Mouse (Mus musculus) forebrain, embryonic 15.5 days (tissue): ENCODE data around the gene Tnrc6a. TPM values are rescaled to one million over a fixed set of nuclear protein-coding genes. Genes with fewer than 3 reads are reported as not detected.
"Not testable (repeated sequence)": the region's sequence is repeated elsewhere in the genome, so short reads cannot be mapped to it uniquely, and the experiment has no call there.

ENCODE experiments used
- ATAC-seq: fragments of 200-750 bp; cut with Nextera tagmentation; replicated peaks from 2 replicates; pipeline ENCODE4 v1.8.0; 2017; ENCODE audit warnings: mild to moderate bottlenecking, moderate TSS enrichment, moderate library complexity
- H3K27ac ChIP-seq: fragments of 300-500 bp; sonication (generic); replicated peaks from 2 replicates; pipeline ENCODE4 v1.5.1; 2015; ENCODE audit warnings: mild to moderate bottlenecking, inconsistent platforms
- H3K27me3 ChIP-seq: fragments of 300-500 bp; sonication (generic); 2 replicates; pipeline ENCODE4 v1.6.1; 2015; ENCODE audit warnings: inconsistent platforms
- H3K36me3 ChIP-seq: fragments of 300-500 bp; sonication (generic); 2 replicates; pipeline ENCODE4 v1.6.1; 2015; ENCODE audit warnings: mild to moderate bottlenecking, inconsistent platforms
- H3K4me1 ChIP-seq: fragments of 300-500 bp; sonication (generic); 2 replicates; pipeline ENCODE4 v1.6.1; 2015; ENCODE audit warnings: inconsistent platforms
- H3K4me2 ChIP-seq: fragments of 300-500 bp; sonication (generic); replicated peaks from 2 replicates; pipeline ENCODE4 v1.6.1; 2015; ENCODE audit warnings: mild to moderate bottlenecking, inconsistent platforms
- H3K4me3 ChIP-seq: fragments of 300-500 bp; sonication (generic); 2 replicates; pipeline ENCODE4 v1.5.1; 2015; ENCODE audit warnings: mild to moderate bottlenecking, inconsistent platforms
- H3K9ac ChIP-seq: fragments of 300-500 bp; sonication (generic); replicated peaks from 2 replicates; pipeline ENCODE4 v1.6.1; 2015; ENCODE audit warnings: mild to moderate bottlenecking, inconsistent platforms
- H3K9me3 ChIP-seq: fragments of 300-500 bp; sonication (generic); 2 replicates; pipeline ENCODE4 v1.6.1; 2016; ENCODE audit warnings: inconsistent platforms
- WGBS: fragments of 180-500 bp; shearing (Covaris S2); methylation state at CpG from one replicate; pipeline ENCODE4 v1.1.7; 2015; ENCODE audit warnings: mixed read lengths; 5-methylcytosine and 5-hydroxymethylcytosine counted together
- polyA plus RNA-seq: library from polyadenylated mRNA; unstranded; fragments of >200 nt; fragmentation: Nextera tagmentation; extraction: Ambion mirVana; gene quantifications from 2 replicates; pipeline ENCODE4 v1.2.1, GENCODE M21; 2015

Gene Tnrc6a
- 52.7 and 54.7 TPM in 2 replicates for polyA plus RNA-seq

DNA sequence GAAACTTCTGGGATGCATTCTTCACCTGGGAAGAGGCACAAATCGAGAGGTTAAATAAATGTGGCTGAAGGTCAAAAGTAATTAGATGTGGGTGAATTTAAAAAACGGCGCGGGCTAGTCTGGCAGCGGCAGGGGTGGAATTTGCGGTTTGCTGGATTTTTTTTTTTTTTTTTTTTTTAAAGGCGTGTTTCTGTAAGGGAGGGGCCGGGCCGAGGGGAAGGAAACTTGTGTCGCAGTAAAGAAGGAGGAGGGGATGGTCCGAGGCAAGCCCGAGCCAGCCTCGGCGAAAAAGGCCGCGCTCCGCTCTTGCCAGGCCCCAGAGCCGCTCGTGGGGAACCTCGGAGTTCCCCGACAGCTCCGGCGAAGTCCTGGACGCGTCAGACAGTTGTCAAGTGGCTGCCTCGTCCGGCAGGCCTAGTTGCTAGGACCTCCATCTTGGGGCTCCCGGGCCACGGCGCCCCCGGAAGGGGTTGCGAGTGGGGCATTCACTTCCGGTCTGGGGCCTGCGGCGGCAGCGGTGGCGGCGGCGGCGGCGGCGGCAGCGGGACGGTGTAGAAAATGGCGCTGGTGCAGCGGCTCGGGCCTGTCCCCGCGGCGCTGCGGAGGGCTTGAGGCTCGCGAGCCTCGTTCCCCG, at the start of gene Tnrc6a:
Gene Tnrc6a (plus strand): TSS at position 221 of the 634 bp plus-strand sequence.
- Histone ChIP-seq H3K4me3 (peak within 1 kb of the TSS; percentile 100), H3K27me3 (no peaks in the 10 kb centered on the region)
- under 1% methylated on average over 52 of the region's 55 CpGs for WGBS

GRCm38 (mm10) chr7:123082236-123082635, 41.4 kb upstream of the Tnrc6a start:
- H3K27me3 ChIP-seq: 0 out of 2 replicates have a peak, but pooled peaks cover 8% of the 10 kb centered on the region
- H3K4me3 ChIP-seq: no peak overlapping the region
- peaks cover 31% of the 10 kb centered on the region for H3K4me1 ChIP-seq
- H3K9ac ChIP-seq: no peak overlapping the region
- no peaks in the 10 kb centered on the region for H3K36me3 ChIP-seq
- H3K9me3 ChIP-seq: no peaks in the 10 kb centered on the region
- 79% methylated on average over 4 of the region's 4 CpGs for WGBS
- H3K4me2 ChIP-seq: no peak overlapping the region
- no peak for ATAC-seq
- H3K27ac ChIP-seq: no peak overlapping the region

More for the DNA sequence above, at the start of gene Tnrc6a:
- H3K27ac ChIP-seq: peak within 1 kb of the TSS; percentile 97
- H3K9me3 ChIP-seq: no peaks in the 10 kb centered on the region
- no peaks in the 10 kb centered on the region for H3K36me3 ChIP-seq
- peak within 1 kb of the TSS; percentile 92 for H3K9ac ChIP-seq
- peak; percentile 96 for ATAC-seq
- peak within 1 kb of the TSS; percentile 55 for H3K4me2 ChIP-seq
- H3K4me1 ChIP-seq: peaks cover 38% of the 10 kb centered on the region

DNA sequence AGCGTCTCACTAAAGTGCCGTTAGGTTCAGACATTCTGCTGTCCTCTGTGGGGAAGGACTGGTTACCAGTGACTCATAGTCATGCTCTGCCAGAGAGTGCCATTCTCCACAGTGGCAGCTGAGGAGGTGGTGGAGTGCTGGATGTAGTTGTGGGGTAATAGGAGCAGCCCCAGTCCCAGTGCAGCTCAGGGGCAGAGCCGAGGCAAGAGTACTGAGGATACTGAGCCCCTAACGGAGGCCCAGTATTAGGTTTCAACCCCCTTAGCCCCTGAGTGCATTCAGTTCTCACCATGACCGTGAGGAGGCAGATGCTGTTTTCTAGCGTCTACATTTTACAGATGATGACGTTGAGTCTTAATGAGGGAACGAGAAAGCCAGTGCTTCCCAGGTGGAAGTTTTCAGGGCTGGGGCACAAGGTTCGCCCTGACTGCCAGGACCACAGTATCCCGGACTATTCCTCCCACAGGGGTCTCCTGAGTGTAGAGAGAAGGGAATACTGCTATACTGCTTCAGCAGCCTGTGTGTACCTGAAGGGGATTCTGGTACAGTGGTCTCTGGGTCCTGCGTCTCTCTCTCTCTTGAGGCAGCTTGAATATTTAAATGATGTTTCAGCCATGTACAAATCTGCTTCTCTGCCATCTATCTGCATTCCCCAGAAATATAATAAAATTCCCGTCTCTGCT, 40.1 kb upstream of the Tnrc6a start:
- Histone ChIP-seq H3K27me3 (no peaks in the 10 kb centered on the region), H3K4me3 (no peak overlapping the region), H3K9ac (no peak overlapping the region; the same call in 1 of the 2 replicates), H3K9me3 (no peaks in the 10 kb centered on the region), H3K4me1 (peaks cover 31% of the 10 kb centered on the region), H3K4me2 (peak overlapping the region; percentile 54), H3K27ac (peak overlapping the region; percentile 92), H3K36me3 (no peaks in the 10 kb centered on the region)
- ATAC-seq: peak; percentile 42
- WGBS: 20% methylated on average over 12 of the region's 12 CpGs

- 3% methylated on average over 7 of the region's 7 CpGs for WGBS
- ATAC-seq: peak; percentile 96
- Histone ChIP-seq H3K4me1 (peaks cover 31% of the 10 kb centered on the region), H3K36me3 (no peaks in the 10 kb centered on the region), H3K27me3 (no peaks in the 10 kb centered on the region), H3K4me3 (peak overlapping the region; percentile 25), H3K4me2 (peak overlapping the region; percentile 54), H3K9me3 (no peaks in the 10 kb centered on the region), H3K9ac (no peak overlapping the region), H3K27ac (peak overlapping the region; percentile 92)
These were observed 39.4 kb upstream of the Tnrc6a start for GRCm38 (mm10) chr7:123084180-123084691.

GRCm38 (mm10) chr7:123084708-123085107, 39.0 kb upstream of the Tnrc6a start:
- Histone ChIP-seq H3K27ac (peak overlapping the region; percentile 92), H3K27me3 (no peaks in the 10 kb centered on the region), H3K4me1 (peaks cover 31% of the 10 kb centered on the region), H3K9me3 (no peaks in the 10 kb centered on the region), H3K36me3 (no peaks in the 10 kb centered on the region), H3K4me2 (peak overlapping the region; percentile 54), H3K4me3 (peak overlapping the region; percentile 25), H3K9ac (no peak overlapping the region)
- WGBS: 11% methylated on average over 13 of the region's 13 CpGs
- peak; percentile 65 for ATAC-seq

GRCm38 (mm10) chr7:123088920-123089319, 34.8 kb upstream of the Tnrc6a start:
- H3K4me2 ChIP-seq: no peak overlapping the region
- H3K27me3 ChIP-seq: no peaks in the 10 kb centered on the region
- H3K27ac ChIP-seq: no peak overlapping the region
- no peak overlapping the region for H3K9ac ChIP-seq
- ATAC-seq: no peak
- peaks cover 16% of the 10 kb centered on the region for H3K4me1 ChIP-seq
- H3K9me3 ChIP-seq: no peaks in the 10 kb centered on the region
- 87% methylated on average over 4 of the region's 4 CpGs for WGBS
- no peak overlapping the region for H3K4me3 ChIP-seq
- H3K36me3 ChIP-seq: no peaks in the 10 kb centered on the region

DNA sequence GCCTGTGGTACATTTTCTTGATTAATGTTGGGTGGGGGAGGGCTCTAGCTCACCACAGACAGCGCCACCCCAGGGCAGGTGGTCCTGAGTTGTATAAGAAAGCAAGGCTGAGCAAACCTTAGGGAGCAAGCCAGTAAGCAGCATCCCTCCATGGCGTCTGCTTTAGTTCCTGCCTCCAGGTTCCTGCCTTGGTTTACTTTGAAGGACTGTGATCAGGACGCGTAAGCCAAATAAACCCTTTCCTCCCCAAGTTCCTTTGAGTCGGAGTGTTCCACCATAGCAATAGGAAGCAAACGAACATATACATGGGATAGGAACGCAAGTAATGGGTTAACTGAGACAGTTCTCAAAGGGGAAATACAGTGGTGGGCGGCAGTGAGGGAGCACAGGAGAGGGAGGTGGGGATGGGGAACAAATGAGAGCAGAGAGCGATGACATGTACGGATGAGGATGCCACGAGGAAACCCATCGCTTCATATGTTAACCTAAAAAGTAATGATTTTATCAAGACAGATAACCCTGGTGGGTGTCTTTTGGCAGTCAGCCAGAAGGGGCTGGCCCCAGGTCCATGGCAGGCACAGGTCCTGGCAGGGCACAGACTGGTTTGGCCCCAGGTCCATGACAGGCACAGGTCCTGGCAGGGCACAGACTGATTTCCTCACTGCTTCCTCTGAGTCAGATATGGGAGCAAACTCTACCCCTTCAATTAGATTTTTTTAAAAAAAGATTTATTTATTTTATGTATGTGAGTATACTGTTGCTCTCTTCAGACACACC, 27.2 kb upstream of the Tnrc6a start:
- no peak for ATAC-seq
- H3K4me2 ChIP-seq: no peak overlapping the region
- H3K27ac ChIP-seq: no peak overlapping the region
- no peak overlapping the region for H3K4me3 ChIP-seq
- H3K9me3 ChIP-seq: no peaks in the 10 kb centered on the region
- no peaks in the 10 kb centered on the region for H3K27me3 ChIP-seq
- peaks cover 12% of the 10 kb centered on the region for H3K4me1 ChIP-seq
- H3K36me3 ChIP-seq: no peaks in the 10 kb centered on the region
- WGBS: 90% methylated on average over 12 of the region's 12 CpGs
- H3K9ac ChIP-seq: no peak overlapping the region

- ATAC-seq: peak; percentile 89
- Histone ChIP-seq H3K36me3 (no peaks in the 10 kb centered on the region), H3K27ac (peak overlapping the region; percentile 81), H3K4me3 (no peak overlapping the region), H3K27me3 (no peaks in the 10 kb centered on the region), H3K9ac (no peak overlapping the region), H3K4me2 (no peak overlapping the region; the same call in 1 of the 2 replicates), H3K9me3 (no peaks in the 10 kb centered on the region), H3K4me1 (peaks cover 12% of the 10 kb centered on the region)
- WGBS: 10% methylated on average over 16 of the region's 16 CpGs
These were observed 25.6 kb upstream of the Tnrc6a start for GRCm38 (mm10) chr7:123097891-123098750.

DNA sequence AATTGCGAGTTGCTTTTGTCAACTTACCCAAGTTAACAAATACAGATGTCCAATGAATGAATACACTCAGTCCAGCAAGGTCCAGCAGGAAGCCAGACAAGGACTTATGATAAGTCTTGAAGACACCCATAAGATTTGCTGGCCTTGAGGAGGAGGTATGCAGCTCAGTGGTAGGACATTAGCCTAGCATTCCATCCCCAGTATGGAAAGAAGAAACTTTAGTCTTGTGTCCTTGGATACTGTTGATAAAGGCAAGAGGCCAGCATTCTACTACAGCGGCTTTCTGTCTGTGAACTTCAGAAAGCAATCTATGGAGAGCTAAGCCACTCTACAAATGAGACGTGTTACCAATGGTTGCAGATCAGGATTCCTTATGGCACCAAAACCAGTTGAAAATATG, 22.4 kb upstream of the Tnrc6a start:
- H3K4me1 ChIP-seq: peaks cover 16% of the 10 kb centered on the region
- H3K9me3 ChIP-seq: no peaks in the 10 kb centered on the region
- no peak for ATAC-seq
- H3K4me3 ChIP-seq: no peak overlapping the region
- no peaks in the 10 kb centered on the region for H3K36me3 ChIP-seq
- WGBS: 94% methylated on average over 3 of the region's 3 CpGs
- no peak overlapping the region for H3K9ac ChIP-seq
- no peak overlapping the region for H3K4me2 ChIP-seq
- H3K27ac ChIP-seq: no peak overlapping the region
- H3K27me3 ChIP-seq: no peaks in the 10 kb centered on the region

DNA sequence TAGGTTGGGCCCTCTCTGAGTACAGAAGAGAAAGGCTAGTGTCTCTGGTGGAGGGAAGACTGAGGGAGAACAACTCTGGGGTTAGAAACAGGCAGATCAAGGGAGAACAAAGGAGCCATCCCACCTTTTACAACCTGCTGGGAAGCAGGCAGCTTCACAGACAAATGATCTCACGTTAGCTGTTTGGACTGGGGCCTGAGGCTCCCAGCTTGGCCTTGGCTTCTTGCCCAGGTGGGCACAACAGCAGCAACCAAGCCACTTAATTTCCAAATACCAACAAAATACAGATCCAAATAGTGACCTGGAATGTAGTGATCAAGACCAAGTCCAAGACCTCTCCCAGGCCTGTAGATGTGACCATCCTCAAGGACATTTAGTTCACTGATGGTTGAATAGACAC, 18.3 kb upstream of the Tnrc6a start:
- not testable (repeated sequence) for H3K36me3 ChIP-seq, H3K4me3 ChIP-seq, H3K4me2 ChIP-seq, H3K9ac ChIP-seq, ATAC-seq, H3K27me3 ChIP-seq, H3K27ac ChIP-seq, H3K4me1 ChIP-seq, H3K9me3 ChIP-seq
- WGBS: 8% methylated on average over 1 of the region's 1 CpGs

DNA sequence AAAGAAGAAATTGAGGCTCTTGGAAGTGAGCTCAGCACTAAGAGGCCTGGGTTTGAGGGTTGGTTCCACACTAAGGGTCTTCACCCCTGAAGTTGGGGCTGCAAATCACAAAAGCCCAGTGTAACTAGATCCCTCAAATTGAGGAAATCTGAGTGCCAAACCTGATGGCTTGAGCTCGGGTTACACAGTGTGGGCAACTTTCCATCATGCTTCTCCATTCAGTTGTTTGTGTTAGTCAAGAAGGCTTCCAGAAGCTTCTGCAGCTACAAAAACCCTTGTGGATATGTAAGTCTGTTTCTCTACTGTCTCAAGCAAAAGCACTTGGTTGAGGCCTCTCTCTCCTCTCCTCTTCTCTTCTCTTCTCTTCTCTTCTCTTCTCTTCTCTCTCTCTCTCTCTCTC, 17.8 kb upstream of the Tnrc6a start:
- no peaks in the 10 kb centered on the region for H3K36me3 ChIP-seq
- no peak overlapping the region for H3K4me2 ChIP-seq
- no peak overlapping the region for H3K9ac ChIP-seq
- no peak for ATAC-seq
- no peak overlapping the region for H3K27ac ChIP-seq
- no peaks in the 10 kb centered on the region for H3K9me3 ChIP-seq
- H3K4me3 ChIP-seq: no peak overlapping the region
- 63% methylated on average over 1 of the region's 1 CpGs for WGBS
- H3K4me1 ChIP-seq: peaks cover 9% of the 10 kb centered on the region; the same call in 1 of the 2 replicates
- H3K27me3 ChIP-seq: no peaks in the 10 kb centered on the region
